Mouse (Mus musculus): Measurements from ENCODE around the gene Tbc1d22a.

Tbc1d22a gene

DNA sequence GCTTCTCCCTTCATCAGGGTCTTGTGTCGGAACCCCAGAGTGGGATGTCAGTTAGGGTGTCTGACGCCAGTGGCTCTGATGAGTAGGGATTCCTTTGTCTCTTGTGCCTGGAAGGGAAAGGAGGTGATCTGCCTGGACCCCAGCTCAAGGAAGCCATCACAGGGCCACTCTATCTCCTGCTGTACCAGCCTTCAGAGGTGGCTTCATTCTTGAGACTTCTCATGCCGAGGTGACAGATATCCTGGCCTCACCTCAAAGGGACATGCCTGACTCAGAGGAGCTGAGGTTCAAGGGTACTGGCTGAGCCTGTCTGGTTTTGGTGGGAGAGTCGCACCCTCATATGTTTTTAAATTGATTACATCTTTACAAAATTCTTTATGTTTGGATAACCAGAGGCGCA lies 19.7 kb downstream of the Tbc1d22a start:
- in situ Hi-C loops (cut with MboI, MseI): loop anchor here (10.0 kb wide), 1 partner anchor 171 kb away; no protein-coding TSS in a partner anchor

DNA sequence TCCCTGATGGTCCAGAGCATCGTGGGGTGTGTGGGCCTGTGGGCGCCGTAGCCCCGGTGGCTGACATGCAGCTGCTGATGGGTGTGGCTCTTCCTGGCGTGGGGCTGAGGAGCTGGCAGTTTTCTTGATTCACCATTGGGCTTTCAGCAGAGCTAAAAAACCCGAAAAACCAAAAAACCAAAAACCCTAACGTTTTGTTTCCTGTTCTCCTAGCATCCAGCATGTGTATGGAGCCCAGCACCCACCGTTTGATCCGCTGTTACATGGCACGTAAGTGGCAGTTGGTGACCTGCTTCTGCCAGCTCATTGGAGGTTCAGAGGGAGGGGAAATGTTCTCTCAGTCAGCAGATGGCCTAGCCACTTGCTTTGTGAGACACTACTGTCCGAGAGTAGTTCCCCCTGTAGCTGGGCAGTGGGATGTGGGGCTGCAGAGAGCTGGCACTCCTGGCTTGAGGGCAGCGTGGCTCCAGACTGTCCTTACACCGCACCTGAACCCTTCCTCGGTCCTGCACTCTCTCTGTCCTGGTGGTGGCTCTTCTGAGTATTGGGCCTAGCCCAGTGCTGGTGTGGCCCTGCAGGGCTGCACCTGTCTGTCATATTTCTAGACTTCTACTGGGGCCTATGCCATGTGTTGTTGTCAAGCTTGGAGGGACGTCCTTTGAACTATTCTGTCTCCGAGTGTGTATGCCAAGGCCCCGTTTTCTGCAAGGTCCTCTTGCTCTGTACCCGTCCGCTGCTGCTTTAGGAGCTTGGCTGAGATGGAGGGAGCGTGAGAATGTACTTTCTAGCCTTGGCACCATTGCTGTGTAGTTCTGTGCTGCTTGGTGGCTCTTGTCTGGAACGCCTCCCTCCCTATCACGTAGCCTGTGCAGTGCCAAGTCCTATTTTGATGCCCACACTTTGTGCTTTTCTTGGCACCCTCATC lies 20.5 kb downstream of the Tbc1d22a start:
- in situ Hi-C loops (cut with MboI, MseI): loop anchor here (10.0 kb wide), 1 partner anchor 170 kb away; no protein-coding TSS in a partner anchor

DNA sequence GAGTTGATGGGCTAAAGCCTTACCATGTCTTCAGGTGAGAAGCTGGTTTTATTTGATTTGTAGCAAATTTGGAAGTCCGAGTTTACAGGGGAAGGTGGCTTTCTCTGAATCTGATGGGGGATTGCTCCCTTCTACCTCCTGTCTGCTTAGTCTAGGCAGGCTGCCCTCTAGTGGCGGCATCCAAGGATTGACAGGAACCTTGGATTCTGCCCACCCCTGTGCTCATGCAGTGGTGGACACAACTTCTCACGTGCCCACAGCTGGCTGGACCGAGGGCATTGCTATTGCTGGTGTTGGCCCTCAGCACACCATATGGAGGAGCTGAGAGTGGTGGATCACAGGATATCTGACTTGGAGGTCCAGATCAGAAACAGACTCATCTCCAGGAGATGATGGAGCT lies 22.0 kb downstream of the Tbc1d22a start:
- in situ Hi-C loops (cut with MboI, MseI): loop anchor here (10.0 kb wide), 1 partner anchor 169 kb away; no protein-coding TSS in a partner anchor

DNA sequence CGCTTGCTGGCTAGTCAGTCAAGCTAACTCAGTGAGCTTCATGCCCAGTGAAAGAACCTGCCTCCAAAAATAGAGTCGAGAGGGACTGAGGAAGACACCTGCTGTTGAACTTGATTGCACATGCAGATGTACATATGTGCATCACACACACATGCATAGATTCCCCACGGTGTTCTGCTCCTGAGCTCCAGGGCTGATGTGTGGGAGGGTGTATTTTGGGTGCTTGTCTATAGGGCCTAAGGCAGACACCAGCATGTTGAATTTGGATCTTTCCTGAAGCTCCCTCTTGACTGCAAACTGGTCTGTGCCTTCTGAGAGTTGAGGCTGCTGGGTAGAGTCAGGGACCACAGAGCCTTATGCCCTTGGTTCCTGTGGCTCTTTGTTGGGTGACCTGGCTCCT lies 23.8 kb downstream of the Tbc1d22a start:
- in situ Hi-C loops (cut with MboI, MseI): loop anchor here (10.0 kb wide), 1 partner anchor 167 kb away; no protein-coding TSS in a partner anchor

DNA sequence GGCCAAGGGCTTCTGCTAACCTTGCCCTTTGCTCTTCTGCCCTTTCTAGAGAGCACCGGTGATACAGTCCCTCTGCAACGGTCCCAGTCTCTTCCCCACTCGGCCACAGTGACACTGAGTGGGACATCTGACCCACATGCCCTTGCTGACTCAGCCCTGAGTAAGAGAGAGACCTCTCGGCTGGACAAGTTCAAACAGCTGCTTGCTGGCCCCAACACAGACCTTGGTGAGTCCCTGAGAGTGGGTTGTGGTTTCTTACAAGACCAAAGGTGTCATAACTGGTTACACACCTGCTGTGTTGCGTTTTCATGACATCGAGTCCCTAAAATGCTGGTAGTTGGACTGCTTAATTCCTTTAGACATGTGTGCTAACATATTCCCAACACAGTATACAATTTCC lies 24.8 kb downstream of the Tbc1d22a start:
- in situ Hi-C loops (cut with MboI, MseI): loop anchor here (10.0 kb wide), 1 partner anchor 166 kb away; no protein-coding TSS in a partner anchor

DNA sequence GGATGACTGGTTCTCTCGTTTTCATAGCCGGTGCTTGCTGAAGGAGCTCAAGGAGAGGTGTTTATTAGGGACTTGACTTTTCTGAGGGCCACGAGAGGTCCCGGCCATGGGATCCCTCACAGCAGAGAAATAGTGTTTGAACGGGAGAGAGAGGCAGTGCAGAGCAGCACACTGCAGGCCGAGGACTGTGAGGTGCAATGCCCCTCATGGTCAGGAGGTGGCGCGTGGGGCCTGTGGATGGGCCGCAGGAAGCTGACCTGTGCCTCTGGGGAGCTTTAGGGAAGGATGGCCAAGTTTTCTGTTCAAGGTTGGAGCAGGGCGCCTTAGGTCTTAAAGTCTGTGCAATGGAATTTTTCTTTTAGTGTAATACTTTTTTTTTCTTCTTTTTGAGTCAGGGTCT lies 25.5 kb downstream of the Tbc1d22a start:
- in situ Hi-C loops (cut with MboI, MseI): loop anchor here (10.0 kb wide), 1 partner anchor 165 kb away; no protein-coding TSS in a partner anchor

DNA sequence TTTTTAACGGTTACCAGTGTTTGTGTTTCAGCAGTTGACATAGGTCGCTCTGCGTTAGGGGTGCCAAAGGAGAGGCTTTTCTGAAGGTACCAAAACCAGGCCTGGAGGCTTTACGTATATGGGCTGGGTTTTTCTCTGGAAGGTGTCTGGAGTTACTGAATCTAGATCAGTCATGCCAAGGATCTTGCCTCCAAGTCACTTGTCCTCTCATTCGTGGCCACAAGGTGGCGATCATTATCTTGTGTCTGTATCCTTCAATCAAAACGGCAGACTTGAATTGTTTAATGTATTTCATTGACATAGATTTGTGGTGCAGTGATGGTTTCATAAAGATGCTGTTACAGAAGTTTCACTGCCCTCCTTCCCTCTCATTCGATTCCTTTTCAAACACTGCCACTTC lies 29.4 kb downstream of the Tbc1d22a start:
- in situ Hi-C loops (cut with MboI, MseI): no loop called here

DNA sequence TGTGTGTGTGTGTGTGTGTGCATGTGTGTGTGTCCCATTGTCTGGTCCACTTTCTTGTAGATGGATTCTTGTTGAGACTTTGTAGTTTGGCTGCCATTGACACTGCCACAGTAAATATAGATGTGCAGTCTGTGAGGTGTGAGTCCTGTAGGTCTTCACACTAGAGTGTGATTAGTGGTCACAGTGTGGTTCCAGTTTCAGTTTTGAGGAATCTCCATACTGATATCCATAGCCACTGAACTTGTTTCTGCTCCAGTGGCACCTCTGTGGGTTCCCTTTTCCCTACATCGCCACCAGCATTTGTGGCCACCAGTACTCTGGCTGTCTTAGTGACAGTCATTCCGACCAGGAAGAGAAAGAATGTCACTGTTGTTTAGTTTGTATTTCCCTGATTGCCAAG lies 30.1 kb downstream of the Tbc1d22a start:
- in situ Hi-C loops (cut with MboI, MseI): no loop called here

DNA sequence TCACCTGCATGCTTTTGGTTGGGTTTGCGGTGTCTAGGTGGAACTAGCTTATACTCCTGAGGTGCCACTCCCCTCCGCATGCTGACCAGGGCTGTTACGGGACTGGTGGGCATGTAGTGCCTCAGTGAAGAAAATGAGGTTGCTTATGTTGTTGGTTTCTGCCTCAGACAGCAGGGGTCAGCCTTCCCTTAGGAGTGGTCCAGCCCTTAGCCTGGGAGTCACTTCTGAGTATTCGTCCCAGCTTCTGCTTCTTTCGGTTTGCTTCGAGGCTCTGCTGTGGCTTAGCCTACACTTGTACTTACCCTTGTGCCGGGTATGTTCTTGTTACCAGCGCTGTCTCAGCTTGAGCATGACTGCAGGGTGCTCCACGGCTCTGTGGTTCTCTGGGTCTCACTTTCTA lies 36.0 kb downstream of the Tbc1d22a start:
- in situ Hi-C loops (cut with MboI, MseI): no loop called here

DNA sequence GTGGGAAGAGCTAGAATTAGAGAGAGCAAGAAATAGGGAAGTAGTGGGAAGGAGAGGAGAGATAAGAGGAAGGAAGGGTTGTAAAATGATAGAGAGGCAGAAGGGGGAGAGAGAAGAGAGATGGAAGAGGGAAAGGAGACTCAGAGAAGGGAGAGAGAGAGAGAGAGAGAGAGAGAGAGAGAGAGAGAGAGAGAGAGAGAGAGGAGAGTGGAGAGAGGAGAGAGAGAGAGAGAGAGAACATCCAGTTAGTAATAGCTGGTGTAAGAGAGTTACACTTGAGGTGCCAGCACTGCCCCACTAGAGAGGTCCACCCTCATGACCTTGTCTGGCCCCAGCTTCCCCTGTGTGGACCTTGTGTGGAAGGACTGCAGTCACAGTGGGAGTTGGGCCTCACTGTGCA lies 37.9 kb downstream of the Tbc1d22a start:
- in situ Hi-C loops (cut with MboI, MseI): no loop called here

DNA sequence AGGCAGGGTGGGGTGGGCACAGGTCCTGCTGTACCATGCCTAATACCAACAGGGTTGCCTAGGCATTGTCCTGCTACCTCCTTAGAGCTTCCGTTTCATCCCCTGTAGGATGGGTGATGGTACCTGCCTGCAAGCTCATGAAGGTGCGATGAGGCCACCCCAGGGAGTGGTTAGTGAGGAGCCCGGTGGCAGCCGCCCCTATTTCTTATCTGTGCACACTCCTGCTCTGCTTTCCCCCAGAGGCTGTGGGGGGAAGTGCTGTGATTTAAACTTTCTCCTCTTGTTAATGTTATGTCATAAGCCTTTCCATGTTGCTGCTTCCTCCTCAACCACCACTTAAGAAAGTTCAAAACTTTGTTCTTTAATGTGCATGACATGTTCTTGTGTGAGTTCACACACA lies 38.4 kb downstream of the Tbc1d22a start:
- in situ Hi-C loops (cut with MboI, MseI): no loop called here

DNA sequence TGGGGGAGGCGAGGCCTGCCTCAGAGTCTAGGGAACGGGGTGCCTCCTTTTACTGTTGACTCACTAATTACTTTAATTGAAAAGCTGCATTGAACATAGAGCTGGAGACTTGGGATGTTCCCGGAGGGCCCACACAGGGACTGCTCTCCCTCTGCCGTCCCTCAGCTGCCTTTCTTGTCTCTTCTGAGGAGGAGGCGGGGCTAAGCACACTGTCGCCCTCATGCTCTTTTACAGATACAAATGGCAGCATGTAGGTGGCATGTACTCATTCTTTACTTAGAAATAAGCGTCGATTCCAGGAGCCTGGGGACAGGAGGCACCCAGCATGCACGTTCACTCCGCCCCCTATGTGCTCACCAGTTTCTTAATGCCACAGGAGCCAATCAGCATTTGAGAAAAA lies 39.2 kb downstream of the Tbc1d22a start:
- in situ Hi-C loops (cut with MboI, MseI): no loop called here

DNA sequence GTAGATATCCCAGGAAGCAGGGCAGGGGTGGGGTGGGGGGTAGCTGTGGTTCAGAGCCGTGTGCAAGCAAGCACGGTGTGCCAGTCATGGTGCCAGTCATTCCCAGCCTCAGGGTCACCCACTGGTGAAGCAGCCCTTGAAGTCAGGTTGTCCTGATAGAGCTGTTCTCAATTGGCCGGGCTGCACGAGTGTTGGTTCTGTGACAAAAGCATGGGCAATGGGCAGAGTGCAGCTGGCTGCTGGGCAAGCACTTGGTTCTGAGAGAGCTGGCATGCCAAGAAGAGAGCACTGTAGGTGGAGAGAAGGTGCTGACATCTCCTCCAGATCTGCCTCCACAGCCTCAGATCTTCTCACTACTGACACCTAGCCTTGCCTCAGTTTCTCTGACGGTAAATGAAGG lies 41.9 kb downstream of the Tbc1d22a start:
- in situ Hi-C loops (cut with MboI, MseI): no loop called here

DNA sequence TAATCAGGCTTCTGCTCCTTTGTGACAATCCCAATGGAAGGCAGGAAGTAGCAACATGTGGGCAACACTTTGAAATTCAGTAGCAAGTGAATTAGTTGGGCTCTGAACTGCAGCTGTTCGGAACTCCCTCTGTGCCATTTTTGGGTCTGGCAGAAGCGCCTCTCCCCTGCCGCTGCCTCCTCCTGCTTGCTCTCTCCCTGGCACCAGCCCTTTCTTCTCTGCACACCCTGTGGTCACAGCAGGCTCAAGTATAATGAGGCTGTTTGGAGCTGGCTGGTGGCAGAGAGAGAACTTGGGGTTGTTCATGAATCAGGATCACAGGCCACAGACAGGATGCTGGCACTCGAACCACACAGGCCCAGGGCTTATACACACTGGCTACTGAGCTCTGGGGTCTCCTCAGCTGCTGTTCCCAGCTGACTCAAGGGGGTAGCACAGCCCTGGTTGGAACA lies 42.5 kb downstream of the Tbc1d22a start:
- in situ Hi-C loops (cut with MboI, MseI): no loop called here

DNA sequence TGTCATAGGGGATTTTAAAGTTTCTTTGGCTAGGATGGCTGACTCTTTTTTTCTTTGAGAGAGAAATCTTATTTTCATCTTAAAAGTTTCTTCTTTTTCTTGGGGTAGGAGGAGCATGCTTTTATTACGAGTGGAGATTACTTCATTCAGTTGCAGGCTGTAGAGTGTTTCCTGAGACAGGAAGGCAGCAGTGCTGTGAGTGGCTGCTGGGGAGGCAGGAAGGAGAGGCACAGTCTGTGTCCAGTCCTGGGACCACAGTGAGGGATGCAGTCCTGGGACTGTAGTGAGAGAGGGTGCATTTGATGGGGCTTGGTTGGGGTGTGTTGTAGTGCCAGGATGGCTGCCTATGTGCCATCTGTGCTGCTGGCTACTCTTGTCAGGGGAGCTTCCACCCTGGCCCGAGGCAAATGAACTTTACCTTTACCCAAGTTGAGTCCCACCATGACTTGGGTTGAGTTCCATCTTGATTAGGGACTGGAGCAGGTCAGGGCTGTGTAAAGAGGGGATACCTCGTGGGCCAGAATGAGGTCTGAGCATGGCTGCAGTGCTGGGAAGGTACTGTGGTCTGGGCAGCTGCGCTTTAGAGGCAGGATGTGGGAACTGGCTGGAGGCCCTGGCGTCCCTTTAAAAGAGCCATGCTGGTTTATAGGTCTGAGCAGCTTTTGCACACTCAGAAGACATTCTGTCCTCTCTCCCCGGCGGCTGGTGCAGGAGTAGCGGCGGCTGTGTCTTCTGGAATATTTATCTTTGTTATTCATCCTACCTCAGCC lies 43.8 kb downstream of the Tbc1d22a start:
- in situ Hi-C loops (cut with MboI, MseI): no loop called here

DNA sequence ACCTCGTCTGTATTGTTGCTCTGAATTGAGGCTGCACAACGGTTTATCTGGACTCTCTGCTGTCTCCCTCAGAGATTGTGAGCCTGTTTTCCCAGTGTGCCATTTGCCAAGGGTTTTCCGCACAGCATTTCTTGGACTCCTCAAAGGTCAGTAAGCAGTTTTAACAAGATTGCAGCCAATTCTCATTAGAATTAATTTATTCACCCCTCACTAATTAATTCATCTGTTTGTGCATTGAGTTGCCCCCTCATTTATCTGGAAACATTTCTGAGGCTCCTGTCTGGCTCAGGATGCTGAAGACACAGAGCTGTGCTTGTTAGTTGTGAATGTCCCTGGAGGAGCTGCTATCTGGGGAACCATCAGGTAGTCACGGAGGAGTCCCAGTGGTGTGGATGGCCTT lies 45.0 kb downstream of the Tbc1d22a start:
- in situ Hi-C loops (cut with MboI, MseI): no loop called here

DNA sequence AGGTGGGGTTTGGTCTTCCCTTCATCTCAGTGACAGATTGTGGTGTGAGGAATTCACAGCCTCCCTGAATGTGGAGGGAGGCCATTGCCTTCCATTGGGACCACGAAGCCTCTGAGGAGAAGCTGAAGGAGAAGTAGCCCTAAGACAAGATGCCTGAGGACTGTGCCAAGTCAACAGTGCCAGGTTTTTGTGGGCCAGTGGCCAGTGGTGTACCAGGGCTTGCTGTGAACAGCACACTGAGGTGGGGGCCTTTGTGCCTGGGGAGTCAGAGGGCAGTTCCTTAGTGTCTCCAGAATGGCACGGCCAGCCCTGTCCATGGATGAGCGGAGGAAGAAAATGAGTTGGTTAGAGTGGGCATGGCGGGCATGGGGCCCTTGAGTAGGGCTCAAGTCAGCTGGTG lies 45.9 kb downstream of the Tbc1d22a start:
- in situ Hi-C loops (cut with MboI, MseI): no loop called here

DNA sequence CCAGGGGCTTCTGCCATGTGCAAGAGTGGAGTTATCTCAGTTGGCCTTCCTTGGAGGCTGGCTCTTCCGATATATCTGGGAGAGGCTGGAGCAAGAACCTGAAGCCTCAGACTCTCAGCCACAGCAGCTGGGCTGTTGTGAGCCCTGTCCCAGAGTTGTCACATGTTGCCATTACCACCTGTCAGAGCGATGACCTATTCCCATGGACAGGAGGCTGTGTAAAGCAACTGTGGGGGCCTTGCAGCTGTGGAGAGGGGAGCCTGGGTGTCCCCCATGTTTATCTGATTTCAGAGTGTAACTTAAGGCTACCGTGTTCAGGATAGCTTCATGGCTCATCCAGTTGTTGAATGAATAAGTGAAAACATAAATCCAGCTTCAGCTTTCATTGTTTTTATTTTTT lies 50.1 kb downstream of the Tbc1d22a start:
- in situ Hi-C loops (cut with MboI, MseI): no loop called here

DNA sequence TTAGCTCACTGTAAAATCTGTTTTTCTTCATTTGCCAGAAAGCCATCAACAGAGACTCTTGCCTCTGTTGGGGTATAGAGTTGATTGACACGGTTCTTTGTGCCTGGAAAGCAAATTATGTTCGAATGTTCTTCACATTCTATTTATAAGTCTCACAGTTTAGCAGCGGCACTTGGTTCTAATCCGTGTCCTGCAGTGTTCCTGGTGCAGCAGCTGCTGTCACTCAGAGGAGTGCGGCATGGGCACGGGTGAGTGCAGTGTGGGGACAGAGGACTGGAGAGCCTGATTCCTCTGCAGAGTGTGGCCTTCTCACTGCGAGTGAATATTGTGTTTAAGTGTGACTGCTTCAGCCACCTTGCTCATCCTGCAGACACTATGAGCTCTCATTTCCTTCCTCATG lies 50.5 kb downstream of the Tbc1d22a start:
- in situ Hi-C loops (cut with MboI, MseI): no loop called here

DNA sequence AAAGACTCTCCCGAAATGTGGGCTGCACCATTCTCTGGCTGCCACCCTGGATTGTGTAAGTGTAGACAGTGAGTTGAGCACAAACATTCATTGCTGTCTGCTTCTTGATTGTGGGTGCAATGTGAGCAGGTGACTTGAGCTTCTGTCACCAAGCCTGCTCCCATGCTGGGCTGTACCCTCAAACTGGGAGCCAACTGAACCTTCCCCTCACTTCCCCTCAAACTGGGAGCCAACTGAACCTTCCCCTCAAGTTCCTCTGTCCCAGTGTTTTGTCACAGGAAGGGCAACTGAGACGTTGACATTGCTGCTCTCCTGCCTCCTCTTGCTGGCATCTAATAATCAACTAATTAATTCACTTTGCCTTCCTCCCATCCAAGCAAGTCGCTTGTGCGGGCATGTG lies 52.7 kb downstream of the Tbc1d22a start:
- in situ Hi-C loops (cut with MboI, MseI): no loop called here

DNA sequence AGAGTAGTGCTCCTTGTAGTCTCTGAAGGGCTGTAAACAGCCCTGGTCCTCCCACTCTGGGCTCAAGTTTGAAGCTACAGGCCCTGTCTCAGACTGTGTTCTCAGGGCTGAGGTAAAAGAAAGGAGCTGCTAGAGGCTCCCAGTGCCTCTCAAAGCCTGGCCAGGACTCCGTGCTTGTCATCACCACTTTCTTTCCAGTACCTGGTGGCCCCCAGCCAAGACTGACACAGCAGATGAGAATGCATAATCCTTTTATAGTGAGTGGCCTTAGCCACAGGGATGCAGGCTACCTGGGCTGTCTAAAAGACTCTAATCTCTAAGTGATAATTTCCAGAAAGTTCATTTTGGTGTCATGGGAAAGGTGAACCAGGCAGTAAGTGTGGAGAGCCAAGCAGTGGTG lies 54.3 kb downstream of the Tbc1d22a start:
- in situ Hi-C loops (cut with MboI, MseI): no loop called here

DNA sequence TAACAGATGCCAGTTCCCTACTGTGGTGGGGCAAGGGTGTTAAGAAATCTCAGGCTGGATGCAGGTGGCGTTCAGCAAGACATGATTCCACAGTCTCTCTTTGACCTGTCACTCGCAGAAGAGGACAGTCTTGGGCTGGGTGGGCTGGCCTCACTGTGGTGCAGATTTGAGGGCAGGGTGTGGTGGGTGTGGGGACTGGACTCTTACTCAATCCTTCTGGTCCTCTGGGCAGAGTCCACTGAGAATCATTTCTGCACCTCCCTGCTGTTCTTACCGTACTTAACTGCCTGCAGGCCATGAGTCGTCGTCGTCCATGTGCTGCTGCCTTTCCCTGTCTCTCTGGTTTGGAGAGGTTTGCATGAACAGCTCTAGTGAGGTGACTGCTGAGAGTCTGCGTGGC lies 61.5 kb downstream of the Tbc1d22a start:
- in situ Hi-C loops (cut with MboI, MseI): no loop called here
